Mouse (Mus musculus): ENCODE data around the gene Ncam1. TPM values are rescaled to one million over a fixed set of nuclear protein-coding genes. Genes with fewer than 3 reads are reported as not detected.

The Ncam1 gene
- polyA plus RNA-seq, 1 experiment from 2014 or later = 29.8 TPM

DNA sequence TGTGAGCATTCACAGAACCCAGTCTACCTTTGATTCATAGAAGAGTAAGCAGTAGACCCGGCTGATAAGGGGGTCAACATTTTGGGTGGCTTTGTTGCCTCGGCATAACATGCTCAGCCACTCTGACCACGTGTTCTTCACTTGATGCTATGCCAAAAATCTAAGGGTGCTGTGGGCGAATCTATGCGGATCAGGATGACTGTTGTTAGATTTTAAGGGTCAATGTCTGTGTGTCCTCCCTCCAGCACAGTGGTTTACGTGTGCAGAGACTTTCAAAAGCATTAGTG is 311.1 kb downstream of the Ncam1 start:
- DNase-seq (ENCODE audit: low spot score) = peak; percentile 56
- peaks cover 10% of the 10 kb centered on the region; the same call in 1 of the 2 replicates for H3K4me1 ChIP-seq
- 78% methylated on average over 6 of the region's 6 CpGs for WGBS
- no peak overlapping the region for H3K4me3 ChIP-seq
- H3K36me3 ChIP-seq = no peaks in the 10 kb centered on the region
- H3K27ac ChIP-seq = no peak overlapping the region
- no peaks in the 10 kb centered on the region for H3K9me3 ChIP-seq
- H3K27me3 ChIP-seq (ENCODE audit: insufficient read depth, poor library complexity, severe bottlenecking) = no peaks in the 10 kb centered on the region

GRCm38 (mm10) chr9:49486805-49487656 is 311.7 kb downstream of the Ncam1 start:
- Histone ChIP-seq H3K9me3 (no peaks in the 10 kb centered on the region), H3K36me3 (no peaks in the 10 kb centered on the region), H3K27ac (no peak overlapping the region), H3K27me3 (ENCODE audit: insufficient read depth, poor library complexity, severe bottlenecking) (no peaks in the 10 kb centered on the region), H3K4me1 (peaks cover 10% of the 10 kb centered on the region; the same call in 1 of the 2 replicates), H3K4me3 (no peak overlapping the region; the same call in 1 of the 2 replicates)
- DNase-seq (ENCODE audit: low spot score) = peak; percentile 71
- WGBS = 59% methylated on average over 9 of the region's 9 CpGs

GRCm38 (mm10) chr9:49485892-49486311 is 312.8 kb downstream of the Ncam1 start, which contains the start of gene Ttc12:
Gene Ttc12, minus strand, starts transcription at chr9:49486225.
- H3K4me3 ChIP-seq = peak within 1 kb of the TSS; percentile 66
- WGBS = under 1% methylated on average over 18 of the region's 18 CpGs
- no peaks in the 10 kb centered on the region for H3K9me3 ChIP-seq
- H3K4me1 ChIP-seq = peaks cover 10% of the 10 kb centered on the region; the same call in 1 of the 2 replicates
- no peaks in the 10 kb centered on the region for H3K27me3 ChIP-seq (ENCODE audit: insufficient read depth, poor library complexity, severe bottlenecking)
- peak within 1 kb of the TSS; percentile 72 for H3K27ac ChIP-seq
- DNase-seq (ENCODE audit: low spot score) = peak; percentile 92
- H3K36me3 ChIP-seq = no peaks in the 10 kb centered on the region

DNA sequence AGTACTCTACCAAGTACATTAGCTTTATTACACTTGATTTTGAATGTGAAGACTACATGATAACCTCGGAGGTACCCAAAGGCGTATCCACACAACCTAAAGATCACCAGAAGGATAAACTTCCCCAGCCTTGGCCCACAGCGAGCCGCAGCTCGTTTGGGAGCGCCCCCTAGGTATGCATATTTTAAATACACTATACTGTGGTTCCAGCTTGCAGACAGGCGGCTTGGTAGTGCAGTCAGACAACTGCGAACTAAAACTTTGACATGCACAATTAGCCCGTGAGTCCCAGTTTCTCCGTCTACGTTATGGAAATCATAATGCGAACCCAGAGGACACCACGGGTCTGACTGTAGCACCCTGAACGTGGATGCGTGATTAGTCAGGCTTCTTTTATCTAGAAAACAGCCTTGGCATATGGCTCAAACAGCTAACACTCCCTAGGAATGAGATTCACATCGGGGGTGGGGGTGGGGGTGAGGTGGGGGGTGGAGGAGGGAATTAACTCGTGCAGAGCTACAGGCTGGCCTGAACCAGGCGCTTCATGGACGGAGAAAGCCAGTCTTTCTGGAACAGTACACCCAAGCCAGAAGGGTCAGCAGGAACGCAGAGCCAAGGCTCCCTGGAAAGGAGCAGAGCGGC is 313.4 kb downstream of the Ncam1 start:
- H3K4me3 ChIP-seq = peak overlapping the region; percentile 66
- no peaks in the 10 kb centered on the region for H3K36me3 ChIP-seq
- H3K9me3 ChIP-seq = no peaks in the 10 kb centered on the region
- peak overlapping the region; percentile 72 for H3K27ac ChIP-seq
- peaks cover 10% of the 10 kb centered on the region; the same call in 1 of the 2 replicates for H3K4me1 ChIP-seq
- H3K27me3 ChIP-seq (ENCODE audit: insufficient read depth, poor library complexity, severe bottlenecking) = no peaks in the 10 kb centered on the region
- 5% methylated on average over 21 of the region's 21 CpGs for WGBS
- DNase-seq (ENCODE audit: low spot score) = no peak

DNA sequence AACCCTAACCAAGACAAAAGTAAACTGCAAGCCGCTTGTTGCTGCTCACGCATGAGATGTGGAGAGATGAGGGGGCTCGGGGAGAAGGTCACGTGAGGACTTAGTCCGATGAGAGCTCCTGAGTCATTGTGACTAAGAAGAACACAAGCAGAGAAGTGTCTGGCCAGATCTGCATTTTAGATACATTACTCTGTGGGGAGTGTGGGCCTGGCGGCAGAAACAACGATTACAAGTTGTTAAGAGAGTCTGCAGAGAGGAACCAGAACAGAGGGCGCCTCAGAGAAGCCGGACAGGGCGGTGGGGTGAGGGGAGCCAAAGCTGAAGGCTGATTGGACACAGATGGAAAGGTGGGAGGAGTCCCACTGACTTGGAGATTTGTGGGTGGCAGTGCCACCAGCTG is 315.4 kb downstream of the Ncam1 start:
- H3K4me1 ChIP-seq = peaks cover 10% of the 10 kb centered on the region; the same call in 1 of the 2 replicates
- no peaks in the 10 kb centered on the region for H3K27me3 ChIP-seq (ENCODE audit: insufficient read depth, poor library complexity, severe bottlenecking)
- H3K36me3 ChIP-seq = no peaks in the 10 kb centered on the region
- H3K4me3 ChIP-seq = peak overlapping the region; percentile 7; the same call in 1 of the 2 replicates
- 47% methylated on average over 10 of the region's 10 CpGs for WGBS
- no peaks in the 10 kb centered on the region for H3K9me3 ChIP-seq
- H3K27ac ChIP-seq = no peak overlapping the region
- DNase-seq (ENCODE audit: low spot score) = no peak

GRCm38 (mm10) chr9:49472126-49472525 is 326.6 kb downstream of the Ncam1 start:
- H3K9me3 ChIP-seq = no peaks in the 10 kb centered on the region
- no peak for DNase-seq (ENCODE audit: low spot score)
- 61% methylated on average over 11 of the region's 11 CpGs for whole genome bisulfite sequencing
- H3K36me3 ChIP-seq = no peaks in the 10 kb centered on the region
- H3K4me1 ChIP-seq = no peaks in the 10 kb centered on the region
- H3K4me3 ChIP-seq = no peak overlapping the region
- no peaks in the 10 kb centered on the region for H3K27me3 ChIP-seq (ENCODE audit: insufficient read depth, poor library complexity, severe bottlenecking)
- H3K27ac ChIP-seq = no peak overlapping the region

GRCm38 (mm10) chr9:49470946-49471345 is 327.8 kb downstream of the Ncam1 start:
- DNase-seq (ENCODE audit: low spot score) = no peak
- WGBS = 82% methylated on average over 6 of the region's 6 CpGs
- Histone ChIP-seq H3K36me3 (no peaks in the 10 kb centered on the region), H3K27ac (no peak overlapping the region), H3K4me3 (no peak overlapping the region), H3K27me3 (ENCODE audit: insufficient read depth, poor library complexity, severe bottlenecking) (no peaks in the 10 kb centered on the region), H3K4me1 (no peaks in the 10 kb centered on the region), H3K9me3 (no peaks in the 10 kb centered on the region)

GRCm38 (mm10) chr9:49470006-49470405 is 328.7 kb downstream of the Ncam1 start:
- DNase-seq (ENCODE audit: low spot score) = no peak
- Histone ChIP-seq H3K4me3 (no peak overlapping the region), H3K9me3 (no peaks in the 10 kb centered on the region), H3K36me3 (no peaks in the 10 kb centered on the region), H3K4me1 (no peaks in the 10 kb centered on the region), H3K27me3 (ENCODE audit: insufficient read depth, poor library complexity, severe bottlenecking) (no peaks in the 10 kb centered on the region), H3K27ac (no peak overlapping the region)
- 91% methylated on average over 19 of the region's 19 CpGs for WGBS

DNA sequence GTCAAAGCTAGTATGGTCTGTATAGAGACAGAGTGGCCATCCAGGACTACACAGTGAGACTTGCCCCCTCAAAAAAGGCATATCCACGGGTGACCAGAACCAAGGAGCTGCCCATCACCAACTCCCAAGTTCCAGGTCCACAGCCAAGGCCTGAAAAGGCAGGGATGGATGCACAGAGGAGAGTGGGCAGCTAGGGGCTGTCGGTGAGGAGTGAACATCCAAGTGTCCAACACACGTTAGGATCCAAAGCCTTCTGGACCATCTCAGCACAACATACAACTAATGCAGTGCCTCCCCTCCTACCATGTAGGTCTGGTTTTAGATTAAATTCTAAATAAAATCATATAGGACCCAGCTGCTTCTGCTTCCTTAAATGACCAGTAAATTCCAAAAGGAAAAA is 342.6 kb downstream of the Ncam1 start:
- no peaks in the 10 kb centered on the region for H3K36me3 ChIP-seq
- no peaks in the 10 kb centered on the region for H3K9me3 ChIP-seq
- H3K27me3 ChIP-seq (ENCODE audit: insufficient read depth, poor library complexity, severe bottlenecking) = no peaks in the 10 kb centered on the region
- H3K4me1 ChIP-seq = no peaks in the 10 kb centered on the region
- WGBS = 81% methylated on average over 3 of the region's 3 CpGs
- no peak overlapping the region for H3K4me3 ChIP-seq
- DNase-seq (ENCODE audit: low spot score) = no peak
- H3K27ac ChIP-seq = no peak overlapping the region

GRCm38 (mm10) chr9:49452396-49452795 is 346.3 kb downstream of the Ncam1 start:
- Histone ChIP-seq H3K4me3 (no peak overlapping the region), H3K4me1 (no peaks in the 10 kb centered on the region), H3K27ac (no peak overlapping the region), H3K9me3 (no peaks in the 10 kb centered on the region), H3K27me3 (ENCODE audit: insufficient read depth, poor library complexity, severe bottlenecking) (no peaks in the 10 kb centered on the region), H3K36me3 (no peaks in the 10 kb centered on the region)
- DNase-seq (ENCODE audit: low spot score) = no peak
- WGBS = 97% methylated on average over 1 of the region's 1 CpGs
